Mouse (Mus musculus) thymus, postnatal 36 days (tissue): Measurements from ENCODE around the gene Ndrg3.
A peak's percentile ranks its signal among the peaks of the same experiment; 100 is the strongest.
"Not testable (repeated sequence)": the region's sequence is repeated elsewhere in the genome, so short reads cannot be mapped to it uniquely, and the experiment has no call there.

Experiments
- DNase-seq, 2 experiments: peaks; one replicate each; pipeline ENCODE4 v3.0.0; 2022; ENCODE audit warnings: mixed read lengths in 2 of 2

Ndrg3 gene

DNA sequence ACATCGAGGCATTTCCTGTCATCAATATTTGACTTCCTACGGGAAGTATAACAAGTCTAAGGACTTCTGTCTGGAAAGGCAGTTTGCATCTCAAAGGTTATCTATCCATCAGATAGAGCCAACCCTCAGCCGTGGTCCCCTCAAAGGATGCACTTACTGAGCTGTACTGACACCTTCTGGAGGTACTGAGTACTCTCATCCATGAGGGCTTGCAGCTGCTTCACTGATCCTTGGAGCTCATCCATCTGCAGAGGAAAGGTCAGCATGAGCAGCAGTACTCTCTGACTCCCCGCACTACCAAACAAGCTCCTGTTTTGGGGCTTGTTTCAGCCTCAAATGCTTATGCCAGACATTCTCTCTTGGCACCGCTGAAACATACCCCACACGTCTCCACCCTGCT, 4.7 kb upstream of the Ndrg3 start:
- peak; percentile 34 to 42 for DNase-seq

DNA sequence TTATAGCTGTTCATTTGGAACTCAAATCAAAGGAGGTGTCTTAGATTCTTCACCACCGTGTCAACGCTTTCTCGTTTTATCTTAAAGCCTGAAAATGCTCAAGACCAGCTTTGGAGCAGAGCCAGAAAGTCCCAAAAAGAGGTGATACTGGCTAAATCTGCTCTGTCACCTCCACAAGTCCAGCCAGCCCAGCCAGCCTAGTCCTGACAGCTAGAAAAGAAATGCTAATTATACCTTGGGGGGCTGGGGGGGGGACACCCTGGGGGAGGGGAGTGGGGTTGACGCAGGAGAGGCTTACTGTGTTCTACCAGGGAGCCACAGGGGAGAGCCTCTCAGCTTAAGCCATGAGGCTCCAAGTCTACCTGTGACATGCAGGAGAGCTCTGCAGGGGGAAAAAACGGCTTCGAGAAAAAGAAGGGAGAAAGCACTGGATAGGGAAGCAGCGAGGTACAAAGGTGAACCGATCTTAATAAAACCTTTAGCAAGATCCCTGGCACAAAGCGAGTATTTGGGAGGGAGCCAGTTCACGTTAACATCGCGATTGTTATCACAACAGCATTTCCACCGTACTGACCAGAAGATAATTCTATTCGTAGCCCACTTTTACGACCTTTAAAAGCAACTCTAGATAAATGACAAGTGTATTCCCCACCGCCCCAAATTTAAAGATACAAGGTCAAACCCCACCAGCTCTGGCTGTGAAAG, 977 bp downstream of the Ndrg3 start:
- DNase-seq, result peak; percentile 22 to 44

DNA sequence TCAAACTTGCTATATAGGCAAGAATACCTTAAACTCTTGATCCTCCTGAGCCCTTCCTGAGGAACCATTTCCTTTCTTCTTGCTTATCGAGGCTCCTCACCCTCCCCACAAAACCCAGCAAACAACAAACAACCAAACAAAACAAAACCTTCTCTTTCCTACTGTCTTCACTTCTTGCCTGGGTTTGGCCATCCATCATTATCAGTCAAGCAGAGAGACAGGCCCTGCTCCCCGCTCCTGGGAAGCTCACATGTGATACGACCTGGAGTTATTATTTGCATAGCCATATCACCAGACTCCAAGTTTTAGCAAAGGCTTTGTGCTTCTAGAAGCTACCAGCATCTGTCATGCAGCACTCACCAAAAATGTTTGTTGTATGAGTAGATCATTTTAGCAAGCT, 4.5 kb downstream of the Ndrg3 start:
- DNase-seq, result no peak

DNA sequence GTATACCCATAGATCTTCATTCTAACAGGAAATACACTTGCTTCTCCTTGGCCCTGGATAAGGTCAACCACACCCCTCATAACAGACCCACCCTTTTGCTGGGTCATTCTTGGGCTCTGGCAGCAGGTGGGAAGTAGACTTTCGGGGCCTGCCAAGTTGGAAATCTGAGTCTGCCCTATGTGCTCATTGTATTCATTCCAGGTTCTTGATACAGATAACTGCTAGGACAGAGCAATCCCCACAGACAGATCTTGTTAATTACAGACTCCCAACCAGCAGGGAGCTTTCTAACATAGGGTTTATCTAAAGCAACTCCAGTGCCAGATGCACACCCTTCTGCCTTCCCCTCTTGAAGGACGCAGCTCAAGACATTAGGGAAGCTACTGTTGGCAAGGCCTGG, 9.0 kb downstream of the Ndrg3 start:
- no peak for DNase-seq

DNA sequence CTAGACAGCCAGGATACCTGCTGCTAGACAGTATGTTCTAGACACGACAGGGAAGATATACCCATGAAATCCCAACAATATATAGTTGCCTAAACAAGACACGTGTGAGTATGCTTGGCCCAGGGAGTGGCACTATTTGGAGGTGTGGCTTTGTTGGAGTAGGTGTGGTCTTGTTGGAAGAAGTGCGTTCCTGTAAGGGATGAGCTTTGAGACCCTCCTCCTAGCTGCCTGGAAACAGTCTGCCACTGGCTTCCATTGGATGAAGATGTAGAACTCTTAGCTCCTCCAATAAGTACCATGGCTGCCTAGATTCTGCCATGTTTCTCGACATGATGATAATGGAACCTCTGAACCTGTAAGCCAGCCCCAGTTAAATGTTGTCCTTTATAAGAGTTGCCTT, 10.6 kb downstream of the Ndrg3 start:
- no peak for DNase-seq

DNA sequence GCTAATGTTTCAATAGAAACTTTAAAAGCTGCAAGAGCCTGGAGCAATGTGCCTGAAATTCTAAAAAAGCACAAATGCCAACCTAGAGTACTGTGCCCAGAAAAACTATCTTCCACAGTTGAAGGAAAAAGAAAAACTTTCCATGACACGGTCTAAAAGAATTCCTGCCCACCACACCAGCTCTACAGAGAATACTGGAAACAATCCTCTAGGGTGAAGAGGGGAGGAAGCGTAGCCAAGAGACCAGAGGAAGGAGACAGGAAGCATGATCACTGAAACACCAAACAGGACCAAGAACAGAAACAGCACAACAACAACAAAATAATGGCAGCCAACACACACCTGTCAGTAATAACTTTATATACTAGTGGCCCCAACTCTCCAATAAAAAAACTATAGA, 11.8 kb downstream of the Ndrg3 start:
- DNase-seq, result no peak

DNA sequence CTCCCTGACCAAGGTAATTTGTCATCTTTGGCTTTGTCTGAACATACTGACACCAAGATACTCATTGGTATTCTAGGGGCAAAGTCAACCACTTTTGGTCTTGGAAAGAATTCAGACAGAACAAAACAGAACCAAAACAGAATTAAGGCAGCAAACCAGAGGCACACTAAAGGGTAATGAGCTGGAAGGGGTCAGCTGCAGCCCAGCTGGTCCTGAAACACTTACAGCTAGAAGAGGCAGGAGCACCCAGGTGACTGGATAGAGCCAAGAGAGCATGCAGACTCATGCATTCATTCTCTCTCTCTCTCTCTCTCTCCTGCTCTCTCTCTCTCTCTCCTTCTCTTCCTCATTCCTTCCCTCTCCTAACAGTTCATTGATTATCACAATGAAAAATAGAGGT, 15.1 kb downstream of the Ndrg3 start:
- DNase-seq, result no peak

DNA sequence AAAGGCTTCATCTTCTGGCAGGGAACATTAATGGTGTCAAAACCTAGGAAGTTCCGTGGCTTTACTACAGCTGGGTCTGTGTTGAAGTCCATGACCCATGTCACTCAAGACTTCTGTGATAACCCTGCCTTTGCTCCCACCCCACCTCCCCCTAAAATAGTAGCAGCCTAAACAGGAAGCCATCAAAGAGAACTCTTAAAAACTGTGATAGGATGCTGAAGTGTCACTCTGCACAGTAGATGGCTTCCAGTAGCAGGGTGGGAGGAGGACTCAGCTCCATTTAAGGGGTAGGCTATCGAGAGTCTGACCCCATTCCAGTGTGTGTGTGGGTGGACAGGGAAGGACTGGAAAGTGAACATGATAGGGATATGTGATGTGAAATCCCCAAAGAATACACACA, 16.9 kb downstream of the Ndrg3 start:
- peak; percentile 29 to 34 for DNase-seq

DNA sequence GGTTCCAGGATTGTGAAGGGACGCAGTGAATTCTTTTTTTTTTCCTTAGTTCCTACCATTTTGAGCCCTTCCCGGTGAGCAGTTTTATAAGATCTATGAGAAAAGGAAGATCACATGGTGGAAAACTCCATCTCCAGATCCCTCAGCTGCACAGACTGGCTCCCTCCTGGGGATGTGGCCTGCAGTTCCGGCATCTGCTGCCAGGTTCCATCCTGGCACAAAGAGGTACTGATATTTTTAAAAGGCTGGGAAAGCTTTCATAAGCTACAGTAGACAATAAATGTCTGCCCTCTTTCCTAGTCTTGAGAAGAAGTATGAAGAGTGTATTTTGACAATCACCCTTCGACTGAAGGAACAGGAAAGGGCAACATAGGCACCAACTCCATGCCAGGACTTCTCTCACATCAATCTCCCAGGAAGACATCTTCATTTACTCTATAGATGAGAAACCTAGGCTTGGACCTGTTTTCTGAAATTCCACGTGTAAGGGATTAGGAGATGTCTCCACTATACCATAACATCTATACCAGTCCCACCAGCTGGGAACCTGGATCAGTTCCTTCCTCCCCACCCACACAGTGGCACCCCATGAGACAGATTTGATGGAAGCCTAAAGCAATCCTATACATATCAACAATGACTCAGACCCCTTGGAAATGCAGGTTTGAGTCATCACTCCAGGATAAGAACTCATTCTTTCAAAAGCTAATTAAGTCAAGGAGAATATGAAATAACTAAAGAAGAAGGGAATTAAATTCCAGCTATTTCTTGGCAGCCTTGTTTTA, 18.3 kb downstream of the Ndrg3 start:
- DNase-seq, result no peak

DNA sequence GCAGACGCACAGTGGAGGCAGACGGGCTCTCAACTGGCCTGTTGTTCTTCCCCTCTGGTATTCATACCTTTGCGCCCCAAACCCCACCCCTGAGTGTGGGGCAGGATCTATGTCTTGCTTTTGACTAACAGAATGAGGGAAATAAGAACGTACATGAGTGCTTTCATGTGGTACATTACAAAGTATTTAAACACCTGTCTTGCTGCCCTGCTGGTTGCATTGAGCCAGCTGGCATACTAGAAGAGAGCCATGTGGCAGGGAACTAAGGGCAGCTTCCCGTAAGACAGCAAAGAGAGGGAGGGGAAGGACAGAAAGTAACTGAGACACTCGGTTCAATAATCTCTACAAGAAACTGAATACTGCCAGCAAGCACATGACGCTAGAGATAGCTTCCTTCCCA, 21.6 kb downstream of the Ndrg3 start:
- peak; percentile 56 to 68 for DNase-seq

DNA sequence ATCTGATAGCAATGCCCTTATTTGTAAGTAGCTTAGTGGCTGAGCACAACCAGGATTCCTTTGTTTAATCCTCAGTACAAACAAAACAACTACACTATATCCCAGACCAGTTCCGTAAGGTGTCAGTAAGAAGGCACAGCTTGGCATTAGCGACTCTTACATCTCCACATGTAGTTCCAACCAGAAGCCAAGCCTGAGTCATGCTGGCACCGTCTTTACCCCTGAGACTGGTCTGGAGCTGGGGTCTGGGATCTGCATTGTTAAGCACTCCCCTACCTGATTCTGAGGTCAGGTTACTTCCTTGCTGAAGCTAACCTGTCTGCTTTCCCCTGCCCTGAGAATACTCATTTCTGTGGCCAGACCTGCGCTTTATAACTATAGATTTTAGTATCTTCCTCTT, 23.4 kb downstream of the Ndrg3 start:
- DNase-seq, result no peak

DNA sequence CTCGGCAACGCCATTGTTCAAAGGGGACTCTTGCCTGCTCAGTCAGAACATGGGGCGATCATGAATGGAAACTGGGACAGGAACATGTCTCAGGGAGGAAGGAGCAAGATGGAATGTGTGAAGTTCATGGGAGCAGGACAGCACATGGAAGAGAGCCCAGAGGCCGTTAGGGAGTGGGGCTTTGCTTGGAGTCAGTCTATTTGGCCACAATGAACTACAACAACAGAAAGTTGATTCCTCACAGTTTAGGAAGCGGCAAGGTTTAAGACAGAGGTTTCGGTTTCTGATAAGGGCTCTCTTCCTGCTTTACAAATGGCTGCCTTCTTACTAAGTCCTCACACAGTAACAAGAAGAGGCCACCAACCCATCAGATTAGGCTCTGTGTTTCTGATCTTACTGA, 24.5 kb downstream of the Ndrg3 start:
- DNase-seq, result no peak

DNA sequence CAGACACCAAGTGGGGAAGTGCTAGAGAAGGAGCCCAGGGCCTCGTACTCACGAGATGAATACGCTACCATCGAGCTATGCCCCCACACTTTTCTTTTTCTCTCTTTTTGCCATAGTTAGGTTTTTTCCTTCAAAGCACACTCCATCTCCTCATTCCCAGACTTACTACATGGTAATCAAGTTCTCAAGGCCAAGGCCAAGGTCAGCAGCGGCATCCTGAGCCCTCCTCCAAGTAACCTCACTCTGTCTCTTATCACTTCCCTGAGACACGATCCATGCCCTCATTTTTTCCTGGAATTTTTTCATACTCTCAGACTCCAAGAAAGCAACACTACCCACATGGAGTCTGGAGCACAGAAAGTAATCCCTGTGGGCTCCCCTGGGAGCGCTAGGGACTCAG, 28.0 kb downstream of the Ndrg3 start:
- no peak for DNase-seq

DNA sequence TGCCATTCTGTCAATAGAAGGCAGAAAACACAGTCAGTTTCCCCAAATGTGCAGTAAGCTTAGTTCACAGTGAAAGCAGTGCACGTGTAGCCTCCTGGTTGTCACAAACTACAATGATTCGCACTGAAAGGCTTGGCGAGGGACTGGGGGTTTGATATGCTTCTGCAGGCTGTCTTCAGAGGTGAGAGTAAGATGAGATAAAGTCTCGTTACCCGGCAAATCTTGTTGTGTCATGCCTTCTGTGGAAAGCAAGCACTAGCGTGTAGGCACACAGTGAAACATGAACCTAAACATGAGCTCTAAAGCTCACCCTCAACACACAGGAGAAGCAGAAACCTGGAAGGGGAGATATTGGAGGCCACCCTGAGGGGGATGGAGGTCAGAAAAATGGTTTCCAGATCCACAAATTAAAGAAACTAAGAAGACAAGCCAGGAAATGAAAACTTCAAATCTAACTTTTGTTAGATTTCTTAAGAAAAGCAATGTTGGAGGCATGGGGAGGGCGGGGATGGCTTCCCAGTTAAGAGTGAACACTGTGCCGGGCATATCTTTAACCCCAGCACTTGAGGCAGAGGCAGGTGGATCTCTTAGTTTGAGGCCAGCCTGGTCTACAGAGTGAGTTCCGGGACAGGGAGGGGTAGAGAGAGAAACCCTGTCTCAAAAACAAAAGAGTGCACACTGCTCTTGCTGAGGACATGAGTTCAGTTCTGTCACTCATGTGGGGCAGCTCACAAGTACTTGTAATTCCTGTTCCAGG, 33.2 kb downstream of the Ndrg3 start:
- no peak for DNase-seq

DNA sequence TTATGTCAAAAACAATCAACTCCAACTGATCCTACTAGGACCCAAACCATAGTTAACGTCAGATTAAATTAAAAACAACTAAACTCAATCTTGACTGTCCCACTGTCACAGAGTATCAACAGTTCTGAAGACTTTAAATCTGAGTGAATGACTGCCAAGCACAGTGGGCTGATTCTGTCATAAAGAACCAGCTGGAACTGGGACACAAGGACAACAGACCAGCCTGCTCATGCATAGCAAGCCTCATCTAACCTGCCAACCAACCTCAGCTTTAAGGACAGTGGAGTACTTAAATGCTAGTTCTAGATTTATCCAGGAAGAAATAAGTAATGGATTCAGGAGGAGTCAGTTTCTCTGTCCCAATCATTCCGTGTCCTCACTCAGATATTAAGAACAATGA, 34.8 kb downstream of the Ndrg3 start:
- no peak for DNase-seq

DNA sequence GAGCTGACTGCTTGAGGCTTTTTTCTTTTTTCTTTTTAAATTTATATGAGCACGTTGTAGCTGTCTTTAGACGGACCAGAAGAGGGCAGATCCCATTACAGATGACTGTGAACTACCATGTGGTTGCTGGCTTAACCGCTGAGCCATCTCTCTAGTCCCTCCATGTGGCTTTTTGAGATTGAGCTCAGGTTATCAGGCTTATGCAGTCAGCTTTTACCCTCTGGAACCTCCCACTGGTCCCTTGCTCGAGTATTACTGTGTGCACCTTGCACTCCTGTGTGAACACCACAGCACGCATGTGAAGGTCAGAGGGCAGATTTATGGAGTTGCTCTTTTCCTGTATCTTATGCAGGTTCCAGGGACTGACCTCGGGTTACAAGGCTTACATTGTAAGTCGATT, 35.5 kb downstream of the Ndrg3 start:
- no peak for DNase-seq

DNA sequence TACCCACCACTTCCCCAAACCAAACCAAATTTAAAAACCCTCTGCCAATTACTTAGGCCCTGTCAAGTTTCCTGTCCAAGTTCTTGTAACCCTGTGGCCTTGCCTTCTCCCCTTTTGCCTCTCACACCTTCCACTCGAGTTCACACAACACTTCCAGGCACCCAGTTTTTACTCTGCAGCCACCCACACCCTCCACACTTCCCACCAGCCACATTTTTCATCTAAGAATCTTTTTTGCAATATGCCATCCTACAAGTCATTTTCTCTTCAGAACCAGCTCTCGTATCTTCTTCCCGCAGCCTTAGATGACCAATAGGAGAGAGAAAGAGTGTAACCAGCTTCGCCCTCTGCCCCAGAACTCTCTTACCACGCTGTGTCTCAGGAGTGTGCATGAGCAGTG, 37.4 kb downstream of the Ndrg3 start:
- no peak for DNase-seq

DNA sequence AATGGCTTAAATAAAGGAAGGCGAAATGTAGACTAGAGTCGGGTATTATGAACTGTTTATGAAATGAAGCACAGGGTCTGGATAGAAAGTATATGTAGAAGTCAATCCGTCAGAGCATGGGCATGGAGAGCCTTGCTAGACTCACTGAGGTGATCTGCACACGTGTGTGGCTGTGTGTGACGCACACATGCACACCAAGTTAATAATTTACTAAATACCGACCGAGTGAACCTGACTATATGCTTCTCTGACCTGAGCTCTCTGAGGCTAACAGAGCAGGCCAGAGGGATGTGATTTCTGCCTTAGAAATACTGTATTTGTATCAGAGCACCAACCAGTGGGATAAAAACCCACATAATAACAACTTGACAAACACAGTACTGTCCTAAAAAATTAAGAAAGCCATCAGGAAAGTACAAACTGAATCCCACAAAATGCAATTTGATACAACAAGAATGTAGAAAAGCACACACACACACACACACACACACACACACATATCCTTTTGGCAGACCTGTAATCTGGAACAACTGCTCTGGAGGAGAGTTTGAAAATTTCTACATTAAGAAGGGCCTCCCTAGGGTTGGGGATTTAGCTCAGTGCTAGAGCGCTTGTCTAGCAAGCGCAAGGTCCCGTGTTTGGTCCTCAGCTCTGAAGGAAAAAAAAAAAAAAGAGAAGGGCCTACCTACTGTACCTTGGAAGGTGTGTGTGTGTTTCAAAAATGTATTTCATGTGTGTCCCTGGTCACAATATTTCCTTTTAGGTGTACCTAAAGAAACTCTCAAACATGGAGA, 40.4 kb downstream of the Ndrg3 start:
- DNase-seq, result no peak

DNA sequence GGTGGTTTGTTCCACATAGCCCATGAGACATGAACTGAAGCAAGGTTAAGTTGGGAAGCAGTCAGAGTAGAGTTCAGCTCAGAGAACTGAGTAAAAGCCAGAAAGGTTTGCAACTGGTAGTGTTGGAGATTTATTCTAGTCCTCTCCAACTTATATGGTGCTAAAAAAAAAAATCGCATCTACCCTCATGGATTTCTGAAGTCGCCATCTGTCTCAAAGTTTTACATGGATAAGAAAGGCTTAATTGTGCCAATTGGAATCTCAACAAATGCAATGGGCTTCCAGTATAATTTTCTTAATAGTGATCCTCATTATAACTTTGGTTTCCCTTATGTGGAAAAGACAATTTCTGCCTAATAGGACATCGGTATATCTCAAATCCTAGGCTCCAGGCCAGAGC, 41.0 kb downstream of the Ndrg3 start:
- DNase-seq, result no peak

DNA sequence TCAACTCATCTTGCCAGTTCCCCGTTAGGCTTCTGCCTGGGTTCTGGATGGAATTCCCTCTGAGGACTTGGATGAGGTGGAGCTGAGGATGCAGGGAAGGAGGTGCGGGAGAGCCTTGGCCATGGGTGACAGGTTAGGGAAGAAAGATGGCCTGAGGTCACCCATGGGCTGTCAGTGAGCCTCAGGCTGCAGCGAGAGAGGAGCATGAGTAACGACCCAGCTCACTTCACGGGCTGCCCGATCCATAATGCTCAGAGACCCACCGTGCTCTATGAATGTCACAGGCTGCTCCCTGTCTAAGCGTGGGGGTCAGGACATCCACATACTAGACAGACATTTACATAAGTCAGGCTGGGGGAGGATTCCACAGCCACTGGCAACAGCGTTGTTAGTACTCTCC, 50.3 kb downstream of the Ndrg3 start:
- not testable (repeated sequence) for DNase-seq

DNA sequence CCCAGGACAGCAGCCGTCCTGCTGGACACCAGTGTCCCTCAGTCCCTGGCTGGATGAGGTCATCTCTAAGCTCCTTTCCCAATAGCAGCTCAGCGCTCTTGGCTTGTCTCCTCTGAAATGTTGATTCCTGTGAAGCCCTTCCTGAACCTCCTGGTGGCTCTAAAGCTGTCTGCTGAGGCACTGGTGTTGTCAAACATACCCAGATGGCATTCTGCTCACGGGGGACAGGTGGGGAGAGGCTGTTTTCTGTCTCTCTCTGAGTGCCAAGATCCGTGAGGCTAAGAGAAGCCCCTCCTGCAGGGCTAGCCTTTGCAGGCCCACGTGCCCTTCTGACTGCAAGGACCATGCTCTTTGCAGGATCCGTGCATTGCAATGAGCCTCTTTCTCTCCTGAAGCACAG, 51.9 kb downstream of the Ndrg3 start:
- DNase-seq, result not testable (repeated sequence)

DNA sequence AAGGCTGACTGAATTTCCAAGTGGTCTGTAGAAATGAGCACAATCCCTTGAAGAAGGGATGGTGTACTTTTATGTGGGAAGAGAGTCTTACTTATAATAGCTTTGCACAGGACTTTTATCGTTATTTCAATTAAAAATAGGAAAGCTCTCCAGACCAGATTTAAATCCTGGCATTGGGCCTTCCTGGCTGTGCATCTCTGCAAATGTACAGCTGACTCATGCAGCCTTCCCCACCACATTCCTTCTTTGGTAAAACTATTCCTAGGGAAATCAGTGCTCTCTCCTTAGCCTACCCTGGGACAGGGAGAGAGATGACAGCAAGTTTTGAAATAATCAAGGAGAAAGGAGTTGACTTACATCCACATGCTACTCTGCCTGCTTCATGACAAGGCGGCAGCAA, 54.1 kb downstream of the Ndrg3 start:
- no peak for DNase-seq

DNA sequence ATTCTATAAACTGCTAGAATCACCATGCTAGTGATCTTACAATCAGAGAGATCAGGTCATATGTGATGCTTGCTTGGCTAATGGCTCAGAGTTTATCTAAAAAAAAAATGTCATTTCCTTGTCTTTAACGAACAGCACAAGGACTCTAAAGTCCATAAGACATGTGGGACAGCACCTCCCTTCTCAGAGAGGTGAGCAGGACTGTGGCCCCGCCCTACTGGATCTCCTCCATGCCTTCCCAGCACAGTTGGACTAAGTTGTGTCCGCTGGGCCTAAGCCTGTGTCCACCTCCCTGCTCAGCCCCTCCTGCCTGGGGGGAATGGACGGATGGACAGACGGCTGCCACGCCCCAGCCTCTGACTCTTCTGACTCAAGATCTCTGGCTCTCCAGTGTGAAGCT, 56.9 kb downstream of the Ndrg3 start:
- no peak for DNase-seq
